Mouse (Mus musculus) kidney, adult 8-10 months (tissue): ENCODE measurements at regions not wholly inside any gene's neighbourhood (a gene's known extent, or its start where the extent isn't known, plus 50 kb on each side); places are given as distances from the start of the nearest gene placed in this dataset.
A peak's percentile ranks its signal among the peaks of the same experiment; 100 is the strongest.

ENCODE experiments used
- DNase-seq, 2 experiments: peaks; one replicate each; pipeline ENCODE4 v3.0.0; 2022

GRCm38 (mm10) chr14:68022925-68023324 lies 1271.2 kb downstream of the Synb start:
- no peak for DNase-seq

GRCm38 (mm10) chr14:68021240-68021639 lies 1272.9 kb downstream of the Synb start:
- no peak for DNase-seq

- DNase-seq: no peak
These were observed 1273.3 kb downstream of the Synb start for GRCm38 (mm10) chr14:68020769-68021168.

GRCm38 (mm10) chr14:68018686-68019085 lies 1275.4 kb downstream of the Synb start:
- DNase-seq: no peak

DNA sequence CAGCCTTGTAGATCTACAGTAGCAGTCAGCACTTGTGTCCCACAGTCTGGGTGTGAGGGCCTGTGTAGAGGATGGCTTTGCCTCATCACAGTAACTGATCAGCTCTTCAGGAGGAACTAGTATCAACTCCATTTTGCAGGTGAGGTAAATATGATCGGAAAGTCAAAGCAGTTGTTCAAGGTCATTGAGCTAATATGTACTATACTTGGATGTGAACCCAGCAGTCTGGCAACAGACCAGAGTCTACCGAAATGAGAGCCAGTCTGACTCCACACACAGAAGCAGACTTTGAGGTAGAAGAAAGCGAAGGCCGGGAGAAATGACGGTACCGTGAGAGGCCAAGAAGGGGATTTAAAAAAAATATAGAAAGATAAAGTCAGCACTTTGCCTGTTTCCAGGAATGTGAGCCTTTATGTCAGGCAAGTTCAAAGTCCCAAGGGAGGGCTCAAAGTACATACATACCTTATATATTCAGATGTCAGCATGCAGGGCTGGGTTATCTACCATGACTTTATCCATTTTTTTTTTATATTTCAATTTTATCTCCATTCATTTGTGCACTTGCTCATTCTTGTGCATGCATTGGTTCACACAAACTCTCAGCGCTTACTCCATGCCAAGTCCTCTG lies 1297.2 kb downstream of the Synb start:
- peak; percentile 17 to 38 for DNase-seq

GRCm38 (mm10) chr14:67993611-67994051 lies 1300.5 kb downstream of the Synb start:
- no peak for DNase-seq

DNA sequence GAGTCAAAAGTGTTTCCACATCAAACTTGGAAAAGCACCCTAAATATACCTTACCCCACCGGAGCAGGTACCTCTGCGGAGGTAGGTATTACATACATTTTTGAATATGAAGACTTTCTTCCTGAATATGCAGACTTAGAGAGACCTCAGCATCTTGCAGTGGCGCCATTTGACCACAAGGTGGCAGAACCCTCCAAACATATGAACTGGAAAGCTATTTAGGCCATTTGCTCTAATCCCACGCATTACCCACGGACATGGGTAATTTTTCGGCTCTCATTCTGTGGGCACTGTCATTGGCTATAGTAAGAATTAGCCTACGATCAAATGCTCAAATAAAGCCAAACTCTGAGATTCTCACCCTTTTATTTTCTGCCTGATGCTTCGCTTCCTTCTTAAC lies 1301.0 kb downstream of the Synb start:
- peak; percentile 18 to 67 for DNase-seq

GRCm38 (mm10) chr14:67992088-67992487 lies 1302.0 kb downstream of the Synb start:
- no peak for DNase-seq

DNA sequence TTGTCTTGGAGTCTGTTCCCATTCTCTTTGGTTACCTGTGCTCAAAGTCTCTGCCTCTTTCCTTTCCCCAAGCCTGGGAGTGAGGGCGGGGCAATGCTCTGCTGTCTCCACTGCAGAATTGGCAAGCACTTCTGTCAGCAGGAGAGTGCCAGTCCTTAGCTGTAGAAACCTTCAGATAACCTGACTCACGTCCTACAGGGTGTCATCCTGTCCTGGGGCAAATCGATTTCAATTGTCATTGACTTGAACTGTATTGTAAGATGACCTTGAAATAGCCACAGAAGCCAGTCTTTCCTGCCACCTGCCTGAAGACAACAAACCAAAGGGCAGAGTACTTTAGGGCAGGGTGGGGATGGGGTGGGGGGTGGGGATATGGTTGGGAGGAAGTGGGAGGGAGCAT lies 1303.8 kb downstream of the Synb start:
- DNase-seq: no peak
